Mouse (Mus musculus) embryonic facial prominence, embryonic 14.5 days (tissue): ENCODE results near the gene Dusp12. TPM values are rescaled to one million over a fixed set of nuclear protein-coding genes. Genes with fewer than 3 reads are reported as not detected.

Experiments used
- ATAC-seq: fragments of 200-750 bp; cut with Nextera tagmentation; 2 replicates; pipeline ENCODE4 v1.8.0; 2017; ENCODE audit warnings: low read depth, moderate number of reproducible peaks, moderate TSS enrichment
- DNase-seq: peaks from one replicate; pipeline ENCODE4 v3.0.0-alpha.2; 2015; ENCODE audit warnings: low spot score
- H3K27ac ChIP-seq: fragments of 300-500 bp; sonication (generic); replicated peaks from 2 replicates; pipeline ENCODE4 v1.5.1; 2014; ENCODE audit warnings: low read depth, mild to moderate bottlenecking, low read length, moderate library complexity
- H3K27me3 ChIP-seq: fragments of 300-500 bp; sonication (generic); replicated peaks from 2 replicates; pipeline ENCODE4 v1.6.1; 2014; ENCODE audit warnings: low read length; ENCODE audit not compliant: control insufficient read depth, insufficient read depth
- H3K36me3 ChIP-seq: fragments of 300-500 bp; sonication (generic); 2 replicates; pipeline ENCODE4 v1.6.1; 2014; ENCODE audit warnings: low read length, mixed read lengths; ENCODE audit not compliant: control insufficient read depth, insufficient read depth
- H3K4me1 ChIP-seq: fragments of 300-500 bp; sonication (generic); 2 replicates; pipeline ENCODE4 v1.6.1; 2014; ENCODE audit warnings: antibody characterized with exemption, low read length; ENCODE audit not compliant: control insufficient read depth, insufficient read depth
- H3K4me2 ChIP-seq: fragments of 300-500 bp; sonication (generic); 2 replicates; pipeline ENCODE4 v1.6.1; 2014; ENCODE audit warnings: low read depth, mild to moderate bottlenecking, low read length, moderate library complexity, mixed read lengths
- H3K4me3 ChIP-seq: fragments of 300-500 bp; sonication (generic); 2 replicates; pipeline ENCODE4 v1.5.1; 2014; ENCODE audit warnings: low read depth, mild to moderate bottlenecking, low read length
- H3K9ac ChIP-seq: fragments of 300-500 bp; sonication (generic); 2 replicates; pipeline ENCODE4 v1.6.1; 2014; ENCODE audit warnings: low read depth, mild to moderate bottlenecking, low read length, moderate library complexity, mixed read lengths
- H3K9me3 ChIP-seq: fragments of 300-500 bp; sonication (generic); 2 replicates; pipeline ENCODE4 v1.6.1; 2016; ENCODE audit warnings: low read length; ENCODE audit not compliant: control insufficient read depth
- WGBS: fragments of 180-500 bp; shearing (Covaris S2); extraction: QIAGEN DNeasy Blood & Tissue Kit; methylation state at CpG from one replicate; pipeline ENCODE4 v1.1.7; 2014; 5-methylcytosine and 5-hydroxymethylcytosine counted together
- polyA plus RNA-seq: library from polyadenylated mRNA; unstranded; fragments of >200 nt; fragmentation: Nextera tagmentation; extraction: Ambion mirVana; gene quantifications from 2 replicates; pipeline ENCODE4 v1.2.1, GENCODE M21; 2014

The Dusp12 gene
- polyA plus RNA-seq, 1 experiment from 2014 or later = 43.7 TPM

DNA sequence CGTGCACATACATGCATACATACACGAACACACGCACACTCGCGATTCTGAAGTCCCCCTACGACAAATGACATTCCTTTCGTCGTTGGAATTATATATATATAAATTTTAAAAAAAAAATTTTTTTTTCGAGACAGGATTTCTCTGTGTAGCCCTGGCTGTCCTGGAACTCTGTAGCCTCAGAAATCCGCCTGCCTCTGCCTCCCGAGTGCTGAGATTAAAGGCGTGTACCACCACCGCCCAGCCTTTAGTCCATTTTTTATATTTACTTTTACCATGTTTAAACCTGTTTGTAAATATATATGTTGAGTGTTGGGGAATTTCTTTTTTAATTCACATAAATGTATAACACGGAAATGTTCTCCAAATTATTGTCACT, 16.4 kb downstream of the Dusp12 start:
- no peak for ATAC-seq
- H3K4me3 ChIP-seq = peak overlapping the region; percentile 84
- H3K27me3 ChIP-seq = no peaks in the 10 kb centered on the region
- DNase-seq = no peak
- H3K9me3 ChIP-seq = no peaks in the 10 kb centered on the region
- peak overlapping the region; percentile 79 for H3K9ac ChIP-seq
- H3K27ac ChIP-seq = no peak overlapping the region
- 17% methylated on average over 14 of the region's 14 CpGs for WGBS
- H3K4me1 ChIP-seq = 0 out of 2 replicates have a peak, but pooled peaks cover 4% of the 10 kb centered on the region
- peak overlapping the region; percentile 78 for H3K4me2 ChIP-seq
- peaks cover 18% of the 10 kb centered on the region for H3K36me3 ChIP-seq

DNA sequence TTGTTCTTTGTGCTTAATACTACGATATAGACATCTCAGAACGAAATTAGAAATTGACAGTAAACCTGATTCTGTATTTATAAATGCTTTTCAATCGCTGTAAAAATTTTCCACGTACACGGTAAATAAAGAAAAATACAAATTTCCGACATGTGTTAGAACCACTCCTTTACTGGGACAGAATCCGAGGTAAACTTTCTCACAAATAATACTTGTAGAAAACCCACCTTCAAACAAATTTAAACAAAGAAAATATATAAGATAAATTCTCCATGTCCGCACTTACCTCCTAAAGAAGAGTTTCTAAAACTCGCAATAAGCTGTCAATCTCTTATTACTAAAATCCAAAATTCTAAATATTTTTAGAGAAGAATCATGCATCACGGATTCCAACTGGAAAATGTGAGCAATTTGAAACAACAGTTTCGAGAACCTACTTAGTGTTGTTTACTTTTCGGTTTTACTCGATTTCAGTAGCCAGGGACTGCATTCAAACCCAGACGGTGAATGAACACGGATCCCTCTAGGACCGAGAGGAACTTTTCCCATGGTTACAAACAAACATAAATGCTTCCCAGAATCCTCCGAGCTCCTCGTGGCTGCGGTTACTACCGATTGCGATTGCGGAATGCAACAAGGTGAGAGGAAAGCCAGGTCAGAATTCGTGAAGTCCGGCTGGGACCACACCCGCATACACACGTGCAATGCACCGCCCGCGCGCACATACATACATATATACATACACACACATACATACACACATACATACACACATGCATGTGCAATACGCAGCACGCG, 17.0 kb downstream of the Dusp12 start:
- Histone ChIP-seq H3K9me3 (no peaks in the 10 kb centered on the region), H3K4me3 (peak overlapping the region; percentile 84), H3K4me1 (0 out of 2 replicates have a peak, but pooled peaks cover 4% of the 10 kb centered on the region), H3K36me3 (peaks cover 13% of the 10 kb centered on the region), H3K27ac (peak overlapping the region; percentile 57), H3K9ac (peak overlapping the region; percentile 79), H3K4me2 (peak overlapping the region; percentile 78), H3K27me3 (no peaks in the 10 kb centered on the region)
- peak; percentile 95 for DNase-seq
- peak; percentile 90 for ATAC-seq
- under 1% methylated on average over 33 of the region's 33 CpGs for WGBS

GRCm38 (mm10) chr1:170867691-170868105, 17.6 kb downstream of the Dusp12 start, which contains the start of gene Atf6:
Gene Atf6 (minus strand): TSS chr1:170867771.
- peak within 1 kb of the TSS; percentile 79 for H3K9ac ChIP-seq
- peak within 1 kb of the TSS; percentile 77 for H3K27ac ChIP-seq
- peaks cover 13% of the 10 kb centered on the region for H3K36me3 ChIP-seq
- 0 out of 2 replicates have a peak, but pooled peaks cover 4% of the 10 kb centered on the region for H3K4me1 ChIP-seq
- ATAC-seq (peak; percentile 88), DNase-seq (peak; percentile 96)
- no peaks in the 10 kb centered on the region for H3K27me3 ChIP-seq
- under 1% methylated on average over 25 of the region's 25 CpGs for WGBS
- H3K9me3 ChIP-seq = no peaks in the 10 kb centered on the region
- H3K4me3 ChIP-seq = peak within 1 kb of the TSS; percentile 84
- peak within 1 kb of the TSS; percentile 78 for H3K4me2 ChIP-seq

- H3K9me3 ChIP-seq = no peaks in the 10 kb centered on the region
- H3K27me3 ChIP-seq = no peaks in the 10 kb centered on the region
- peak overlapping the region; percentile 79 for H3K9ac ChIP-seq
- H3K4me1 ChIP-seq = 0 out of 2 replicates have a peak, but pooled peaks cover 4% of the 10 kb centered on the region
- 4% methylated on average over 28 of the region's 30 CpGs for WGBS
- peak overlapping the region; percentile 84 for H3K4me3 ChIP-seq
- H3K4me2 ChIP-seq = peak overlapping the region; percentile 78
- peak; percentile 34 for DNase-seq
- H3K27ac ChIP-seq = peak overlapping the region; percentile 77
- peaks cover 9% of the 10 kb centered on the region for H3K36me3 ChIP-seq
- peak; percentile 44 for ATAC-seq
Observed at GRCm38 (mm10) chr1:170866992-170867690, 18.2 kb downstream of the Dusp12 start.

DNA sequence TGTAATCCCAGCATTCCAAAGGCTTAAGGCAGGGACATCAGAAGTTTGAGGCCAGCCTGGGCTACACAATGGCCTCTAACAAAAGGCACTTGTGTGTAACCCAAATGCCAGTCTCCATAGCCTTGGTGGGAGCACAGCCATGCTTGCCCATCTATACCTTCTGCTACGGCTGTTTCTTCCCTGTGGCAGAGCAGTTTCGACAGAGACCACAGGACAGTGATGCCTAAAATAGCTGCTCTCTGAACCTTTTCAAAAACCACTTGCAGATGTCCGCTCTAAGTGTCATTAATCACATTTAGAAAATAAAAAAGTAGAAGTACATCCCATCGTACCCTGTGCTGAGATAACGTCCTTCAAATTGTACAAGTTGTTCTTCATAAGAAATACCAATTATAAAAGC, 19.9 kb downstream of the Dusp12 start:
- ATAC-seq = no peak
- H3K9ac ChIP-seq = no peak overlapping the region
- no peaks in the 10 kb centered on the region for H3K27me3 ChIP-seq
- no peaks in the 10 kb centered on the region for H3K36me3 ChIP-seq
- WGBS = 82% methylated on average over 5 of the region's 5 CpGs
- 0 out of 2 replicates have a peak, but pooled peaks cover 4% of the 10 kb centered on the region for H3K4me1 ChIP-seq
- H3K27ac ChIP-seq = no peak overlapping the region
- DNase-seq = no peak
- H3K4me2 ChIP-seq = no peak overlapping the region
- no peak overlapping the region for H3K4me3 ChIP-seq
- H3K9me3 ChIP-seq = no peaks in the 10 kb centered on the region

DNA sequence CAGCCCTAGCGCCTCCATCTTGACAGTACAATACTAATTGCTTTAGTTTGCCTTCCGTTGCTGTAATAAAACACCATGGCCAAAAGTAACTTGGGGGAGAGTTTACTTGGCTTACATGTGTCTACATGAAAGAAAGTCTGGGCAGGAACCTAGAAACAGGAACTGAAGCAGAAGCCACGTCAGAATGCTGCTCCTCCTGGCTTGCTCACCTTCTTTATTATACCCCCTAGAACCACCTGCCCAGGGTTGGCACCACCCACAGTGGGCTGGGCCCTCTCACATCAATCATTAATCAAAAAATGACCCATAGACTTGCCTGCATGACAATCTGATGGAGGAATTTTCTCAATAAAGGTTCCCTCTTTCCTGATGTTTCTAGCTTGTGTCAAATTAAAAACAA, 20.6 kb downstream of the Dusp12 start:
- no peak for ATAC-seq
- H3K4me1 ChIP-seq = 0 out of 2 replicates have a peak, but pooled peaks cover 4% of the 10 kb centered on the region
- H3K9me3 ChIP-seq = no peaks in the 10 kb centered on the region
- 85% methylated on average over 3 of the region's 3 CpGs for WGBS
- no peaks in the 10 kb centered on the region for H3K36me3 ChIP-seq
- no peak overlapping the region for H3K4me2 ChIP-seq
- no peak for DNase-seq
- no peak overlapping the region for H3K4me3 ChIP-seq
- no peaks in the 10 kb centered on the region for H3K27me3 ChIP-seq
- H3K9ac ChIP-seq = no peak overlapping the region
- H3K27ac ChIP-seq = no peak overlapping the region

DNA sequence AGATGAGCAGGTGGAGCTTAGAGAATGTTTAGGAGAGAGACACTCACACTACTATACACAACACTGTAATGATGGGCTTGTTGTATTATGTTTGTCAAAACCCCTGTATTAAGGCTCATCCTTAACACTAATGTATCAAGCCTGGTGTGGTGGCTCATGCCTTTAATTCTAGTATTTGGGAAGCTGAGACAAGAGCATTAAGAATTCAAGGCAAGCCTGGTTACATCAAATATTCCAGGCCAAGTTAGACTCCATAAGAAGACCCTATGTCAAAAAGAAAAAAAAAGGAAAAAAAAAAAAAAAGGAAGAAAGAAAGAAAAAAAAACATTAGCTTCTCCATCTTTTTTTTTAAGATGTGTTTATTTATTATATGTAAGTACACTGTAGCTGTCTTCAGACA, 21.1 kb downstream of the Dusp12 start:
- Histone ChIP-seq H3K27me3 (no peaks in the 10 kb centered on the region), H3K9ac (no peak overlapping the region), H3K4me2 (no peak overlapping the region), H3K36me3 (no peaks in the 10 kb centered on the region), H3K9me3 (no peaks in the 10 kb centered on the region), H3K27ac (no peak overlapping the region), H3K4me3 (no peak overlapping the region), H3K4me1 (0 out of 2 replicates have a peak, but pooled peaks cover 4% of the 10 kb centered on the region)
- ATAC-seq (no peak), DNase-seq (no peak)

DNA sequence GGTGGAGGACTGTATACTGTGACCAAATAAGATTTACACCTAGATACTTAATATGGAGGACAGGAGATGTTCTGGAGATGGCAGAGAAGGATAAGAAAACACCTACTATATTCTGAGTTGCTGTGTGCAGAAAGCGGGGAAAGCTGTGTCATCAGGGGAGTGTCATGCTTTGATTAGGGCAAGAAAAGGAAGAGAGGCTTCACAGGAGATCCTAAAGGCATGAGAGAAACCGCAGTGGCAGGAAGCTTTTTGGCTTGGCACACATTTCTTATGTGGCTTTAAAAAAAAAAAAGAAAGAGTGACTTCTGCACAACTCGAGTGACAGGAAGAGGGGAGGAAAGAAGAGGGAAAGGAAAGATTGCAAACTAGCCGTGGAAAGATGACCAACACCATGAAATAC, 22.3 kb downstream of the Dusp12 start:
- no peaks in the 10 kb centered on the region for H3K9me3 ChIP-seq
- WGBS = 61% methylated on average over 4 of the region's 4 CpGs
- H3K4me2 ChIP-seq = no peak overlapping the region
- ATAC-seq = no peak
- no peak overlapping the region for H3K27ac ChIP-seq
- H3K36me3 ChIP-seq = no peaks in the 10 kb centered on the region
- no peak overlapping the region for H3K4me3 ChIP-seq
- no peak for DNase-seq
- no peak overlapping the region for H3K9ac ChIP-seq
- 0 out of 2 replicates have a peak, but pooled peaks cover 4% of the 10 kb centered on the region for H3K4me1 ChIP-seq
- H3K27me3 ChIP-seq = no peaks in the 10 kb centered on the region
